Mouse (Mus musculus) lung, embryonic 16.5 days (tissue): ENCODE data around the gene Arhgap15. TPM values are rescaled to one million over a fixed set of nuclear protein-coding genes. Genes with fewer than 3 reads are reported as not detected.
A peak's percentile ranks its signal among the peaks of the same experiment; 100 is the strongest.

ENCODE experiments used
- ATAC-seq: fragments of 200-750 bp; cut with Nextera tagmentation; 2 replicates; pipeline ENCODE4 v1.8.0; 2017; ENCODE audit warnings: low read depth, mild to moderate bottlenecking, moderate library complexity
- H3K27ac ChIP-seq: fragments of 300-500 bp; sonication (generic); 2 replicates; pipeline ENCODE4 v1.5.1; 2014; ENCODE audit warnings: mild to moderate bottlenecking, control low read depth, low read length
- H3K27me3 ChIP-seq: fragments of 300-500 bp; sonication (generic); 2 replicates; pipeline ENCODE4 v1.6.1; 2014; ENCODE audit warnings: low read depth, low read length, mixed read lengths; ENCODE audit not compliant: control insufficient read depth, insufficient read depth
- H3K36me3 ChIP-seq: fragments of 300-500 bp; sonication (generic); 2 replicates; pipeline ENCODE4 v1.6.1; 2014; ENCODE audit warnings: low read length; ENCODE audit not compliant: control insufficient read depth, insufficient read depth
- H3K4me1 ChIP-seq: fragments of 300-500 bp; sonication (generic); replicated peaks from 2 replicates; pipeline ENCODE4 v1.6.1; 2014; ENCODE audit warnings: low read length, mixed read lengths; ENCODE audit not compliant: control insufficient read depth, insufficient read depth
- H3K4me2 ChIP-seq: fragments of 300-500 bp; sonication (generic); 2 replicates; pipeline ENCODE4 v1.6.1; 2014; ENCODE audit warnings: low read depth, low read length, control low read depth
- H3K4me3 ChIP-seq: fragments of 300-500 bp; sonication (generic); 2 replicates; pipeline ENCODE4 v1.5.1; 2014; ENCODE audit warnings: mild to moderate bottlenecking, low read length, control low read depth
- H3K9ac ChIP-seq: fragments of 300-500 bp; sonication (generic); 2 replicates; pipeline ENCODE4 v1.6.1; 2014; ENCODE audit warnings: low read length, control low read depth
- H3K9me3 ChIP-seq: fragments of 300-500 bp; sonication (generic); 2 replicates; pipeline ENCODE4 v1.6.1; 2016; ENCODE audit warnings: low read length; ENCODE audit not compliant: control insufficient read depth
- WGBS: fragments of 180-500 bp; shearing (Covaris S2); extraction: QIAGEN DNeasy Blood & Tissue Kit; methylation state at CpG from one replicate; pipeline ENCODE4 v1.1.7; 2014; 5-methylcytosine and 5-hydroxymethylcytosine counted together
- polyA plus RNA-seq: library from polyadenylated mRNA; unstranded; fragments of >200 nt; fragmentation: Nextera tagmentation; extraction: Ambion mirVana; gene quantifications from 2 replicates; pipeline ENCODE4 v1.2.1, GENCODE M21; 2015

Gene Arhgap15
- polyA plus RNA-seq, 1 experiment from 2014 or later, result 2.1 TPM

DNA sequence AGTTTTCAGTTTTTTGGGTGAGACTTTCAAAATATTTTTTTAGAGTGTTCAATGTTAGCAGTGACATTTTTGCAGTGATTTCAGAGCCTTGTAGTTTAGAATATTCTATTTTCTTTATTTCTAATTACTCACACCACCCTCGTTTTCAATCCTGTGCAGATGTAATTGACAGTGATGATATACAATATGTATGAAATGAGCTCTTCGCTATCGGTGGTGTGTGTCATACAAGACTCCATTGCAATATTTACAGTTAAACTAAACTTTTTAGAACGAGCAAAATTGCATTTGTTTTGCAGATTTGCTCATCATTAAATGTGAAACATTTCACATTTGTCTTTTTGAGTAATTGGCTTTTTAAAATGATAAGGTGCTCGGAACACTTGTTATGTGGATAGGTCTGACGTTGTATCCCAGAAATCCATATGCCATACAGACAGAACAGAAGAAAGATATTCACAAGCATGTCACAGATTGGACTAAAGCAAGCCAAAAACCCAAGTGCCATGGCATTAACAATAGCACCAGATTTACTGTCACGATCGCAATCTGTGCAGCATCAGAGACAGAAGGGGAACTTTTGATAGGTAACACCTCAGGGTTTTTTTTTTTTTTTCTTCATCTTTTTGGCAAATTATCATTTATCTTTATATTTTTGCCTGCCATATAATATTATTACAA lies 280.6 kb downstream of the Arhgap15 start:
- no peaks in the 10 kb centered on the region for H3K27me3 ChIP-seq
- ATAC-seq, result no peak
- WGBS, result 78% methylated on average over 8 of the region's 8 CpGs

GRCm38 (mm10) chr2:44029865-44030264 lies 281.2 kb downstream of the Arhgap15 start:
- 90% methylated on average over 10 of the region's 10 CpGs for WGBS

More for the DNA sequence above, 280.6 kb downstream of the Arhgap15 start:
- H3K36me3 ChIP-seq, result no peaks in the 10 kb centered on the region
- H3K4me3 ChIP-seq, result no peak overlapping the region
- H3K4me2 ChIP-seq, result no peak overlapping the region
- no peak overlapping the region for H3K27ac ChIP-seq
- H3K9me3 ChIP-seq, result no peaks in the 10 kb centered on the region
- no peaks in the 10 kb centered on the region for H3K4me1 ChIP-seq
- H3K9ac ChIP-seq, result no peak overlapping the region

DNA sequence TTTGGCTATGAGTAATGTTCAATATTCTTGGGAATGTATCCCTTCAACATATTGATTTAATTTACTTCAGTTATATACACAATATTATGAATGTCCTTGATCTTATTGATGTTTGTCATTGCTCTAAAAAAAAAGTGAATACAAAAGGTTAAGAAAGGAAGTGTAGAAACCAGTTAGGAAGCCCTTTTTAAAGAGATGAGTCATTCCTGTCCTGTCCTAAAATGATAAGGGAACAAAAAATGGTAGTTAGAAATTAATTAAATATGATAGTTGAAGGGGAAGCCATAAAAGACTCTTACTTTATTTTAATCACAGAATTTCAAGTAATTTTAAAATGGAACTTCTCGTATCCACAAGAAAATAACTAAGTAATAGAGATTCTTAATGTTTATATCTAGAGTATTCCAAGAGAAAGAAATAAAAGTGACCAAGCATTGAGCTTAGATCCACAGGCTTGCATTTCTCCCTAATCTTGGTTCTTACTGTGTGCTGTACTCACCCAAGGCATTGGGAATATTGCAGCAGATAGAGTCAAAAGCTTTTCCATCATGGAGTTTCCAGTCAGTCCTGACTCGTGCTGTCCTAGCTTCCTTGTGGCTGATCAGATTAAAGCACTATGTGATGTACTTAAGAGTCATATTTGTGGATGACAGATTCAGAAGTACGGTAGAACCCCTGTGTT lies 291.0 kb downstream of the Arhgap15 start:
- 72% methylated on average over 3 of the region's 3 CpGs for WGBS
- no peak for ATAC-seq
- no peak overlapping the region for H3K9ac ChIP-seq
- H3K4me2 ChIP-seq, result no peak overlapping the region
- H3K27ac ChIP-seq, result no peak overlapping the region
- H3K27me3 ChIP-seq, result no peaks in the 10 kb centered on the region
- H3K4me1 ChIP-seq, result peaks cover 3% of the 10 kb centered on the region; the same call in 1 of the 2 replicates
- no peaks in the 10 kb centered on the region for H3K36me3 ChIP-seq
- H3K4me3 ChIP-seq, result no peak overlapping the region
- no peaks in the 10 kb centered on the region for H3K9me3 ChIP-seq

More at GRCm38 (mm10) chr2:44029865-44030264, 281.2 kb downstream of the Arhgap15 start:
- no peaks in the 10 kb centered on the region for H3K36me3 ChIP-seq
- no peaks in the 10 kb centered on the region for H3K9me3 ChIP-seq
- H3K4me2 ChIP-seq, result no peak overlapping the region
- no peak overlapping the region for H3K4me3 ChIP-seq
- no peak overlapping the region for H3K9ac ChIP-seq
- no peaks in the 10 kb centered on the region for H3K27me3 ChIP-seq
- H3K27ac ChIP-seq, result no peak overlapping the region
- H3K4me1 ChIP-seq, result no peaks in the 10 kb centered on the region
- ATAC-seq, result no peak

DNA sequence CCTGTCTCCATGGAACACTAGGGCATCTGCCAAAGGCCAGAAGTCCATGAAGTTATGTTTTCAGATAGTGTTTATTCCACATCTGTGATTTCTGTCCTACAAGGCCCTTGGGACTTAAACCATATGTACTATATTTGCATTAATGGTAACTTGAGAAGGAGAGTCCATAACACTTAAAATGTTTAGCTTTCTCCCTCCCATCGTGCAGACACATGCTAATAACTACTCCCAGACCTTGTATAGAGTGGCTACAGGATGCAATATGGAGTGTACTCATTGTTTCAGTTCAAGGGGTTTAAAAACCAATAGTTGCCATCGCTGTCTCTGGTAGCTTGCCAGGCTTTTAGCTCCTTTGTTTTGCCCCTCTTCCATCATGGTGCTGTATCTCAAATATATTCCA lies 295.5 kb downstream of the Arhgap15 start:
- Histone ChIP-seq H3K4me1 (peaks cover 3% of the 10 kb centered on the region; the same call in 1 of the 2 replicates), H3K27ac (no peak overlapping the region), H3K9me3 (no peaks in the 10 kb centered on the region), H3K27me3 (no peaks in the 10 kb centered on the region), H3K4me2 (no peak overlapping the region), H3K4me3 (no peak overlapping the region), H3K36me3 (no peaks in the 10 kb centered on the region), H3K9ac (no peak overlapping the region)
- no peak for ATAC-seq
- 28% methylated on average over 2 of the region's 2 CpGs for WGBS

- no peak overlapping the region for H3K9ac ChIP-seq
- no peak overlapping the region for H3K4me2 ChIP-seq
- 56% methylated on average over 1 of the region's 1 CpGs for WGBS
- H3K27ac ChIP-seq, result no peak overlapping the region
- no peaks in the 10 kb centered on the region for H3K27me3 ChIP-seq
- no peak overlapping the region for H3K4me3 ChIP-seq
- no peaks in the 10 kb centered on the region for H3K9me3 ChIP-seq
- no peak for ATAC-seq
- H3K36me3 ChIP-seq, result no peaks in the 10 kb centered on the region
- H3K4me1 ChIP-seq, result peaks cover 3% of the 10 kb centered on the region; the same call in 1 of the 2 replicates
Measured at GRCm38 (mm10) chr2:44044634-44045033, 296.0 kb downstream of the Arhgap15 start.

GRCm38 (mm10) chr2:44045231-44045630 lies 296.6 kb downstream of the Arhgap15 start:
- no peak for ATAC-seq

DNA sequence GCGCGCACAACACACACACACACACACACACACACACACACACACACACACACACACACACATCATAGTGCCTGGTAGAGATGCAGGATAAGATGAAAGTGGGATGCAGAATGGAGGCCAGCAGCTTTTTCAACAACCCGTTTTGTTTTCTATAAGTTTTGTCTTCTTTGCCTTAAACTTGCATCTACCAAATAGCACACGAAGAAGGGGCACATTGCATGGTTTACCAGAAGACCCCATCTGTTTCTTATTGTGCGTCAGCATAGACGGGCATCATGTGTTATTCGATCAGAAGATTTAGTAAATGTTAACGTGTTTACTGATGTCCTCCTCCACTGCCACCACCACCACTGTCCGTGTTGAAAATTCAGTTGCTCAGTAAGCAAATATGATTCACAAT lies 311.7 kb downstream of the Arhgap15 start:
- 84% methylated on average over 9 of the region's 9 CpGs for WGBS
- Histone ChIP-seq H3K9ac (no peak overlapping the region), H3K4me3 (no peak overlapping the region), H3K4me2 (no peak overlapping the region), H3K9me3 (no peaks in the 10 kb centered on the region), H3K27ac (no peak overlapping the region), H3K4me1 (no peaks in the 10 kb centered on the region), H3K27me3 (no peaks in the 10 kb centered on the region), H3K36me3 (no peaks in the 10 kb centered on the region)
- ATAC-seq, result no peak

More at GRCm38 (mm10) chr2:44045231-44045630, 296.6 kb downstream of the Arhgap15 start:
- H3K4me1 ChIP-seq, result peaks cover 3% of the 10 kb centered on the region; the same call in 1 of the 2 replicates
- no peak overlapping the region for H3K4me2 ChIP-seq
- 58% methylated on average over 1 of the region's 1 CpGs for WGBS
- no peak overlapping the region for H3K4me3 ChIP-seq
- H3K27ac ChIP-seq, result no peak overlapping the region
- no peaks in the 10 kb centered on the region for H3K36me3 ChIP-seq
- H3K9me3 ChIP-seq, result no peaks in the 10 kb centered on the region
- no peaks in the 10 kb centered on the region for H3K27me3 ChIP-seq
- no peak overlapping the region for H3K9ac ChIP-seq

DNA sequence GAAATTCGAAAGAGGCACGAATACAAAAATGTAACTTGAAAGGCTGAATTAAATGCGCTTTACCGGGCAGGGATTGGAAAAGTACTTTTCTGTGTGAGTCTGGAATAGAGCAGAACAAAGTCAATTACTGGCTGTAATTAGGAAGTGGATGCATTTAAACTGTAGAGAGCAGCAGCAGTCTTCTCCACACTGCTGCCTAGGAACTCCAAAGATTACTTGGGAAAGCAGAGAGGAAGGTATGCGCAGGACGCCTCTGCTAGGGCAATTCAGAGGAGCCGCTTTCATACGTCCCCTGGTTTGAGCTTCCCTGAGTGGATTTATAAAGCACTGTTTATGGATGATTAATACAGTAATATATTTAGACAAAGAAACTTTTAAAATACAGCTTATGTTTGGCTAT lies 312.1 kb downstream of the Arhgap15 start:
- Histone ChIP-seq H3K9ac (no peak overlapping the region), H3K36me3 (no peaks in the 10 kb centered on the region), H3K27me3 (no peaks in the 10 kb centered on the region), H3K4me1 (no peaks in the 10 kb centered on the region), H3K4me2 (no peak overlapping the region), H3K27ac (no peak overlapping the region), H3K9me3 (no peaks in the 10 kb centered on the region), H3K4me3 (no peak overlapping the region)
- peak; percentile 56; the same call in 1 of the 2 replicates for ATAC-seq
- WGBS, result 71% methylated on average over 8 of the region's 8 CpGs

- 83% methylated on average over 5 of the region's 5 CpGs for WGBS
- no peaks in the 10 kb centered on the region for H3K27me3 ChIP-seq
Measured at GRCm38 (mm10) chr2:44065067-44065466, 316.4 kb downstream of the Arhgap15 start.

More at GRCm38 (mm10) chr2:44065067-44065466, 316.4 kb downstream of the Arhgap15 start:
- Histone ChIP-seq H3K36me3 (no peaks in the 10 kb centered on the region), H3K4me2 (no peak overlapping the region), H3K27ac (no peak overlapping the region), H3K4me1 (no peaks in the 10 kb centered on the region), H3K4me3 (no peak overlapping the region), H3K9me3 (no peaks in the 10 kb centered on the region), H3K9ac (no peak overlapping the region)
- no peak for ATAC-seq
